Mouse (Mus musculus): ENCODE data around the gene Mgat1. TPM values are rescaled to one million over a fixed set of nuclear protein-coding genes. Genes with fewer than 3 reads are reported as not detected.

Gene Mgat1
- total RNA-seq, 2 experiments from 2014 or later, result 40.9 to 61.9 TPM

DNA sequence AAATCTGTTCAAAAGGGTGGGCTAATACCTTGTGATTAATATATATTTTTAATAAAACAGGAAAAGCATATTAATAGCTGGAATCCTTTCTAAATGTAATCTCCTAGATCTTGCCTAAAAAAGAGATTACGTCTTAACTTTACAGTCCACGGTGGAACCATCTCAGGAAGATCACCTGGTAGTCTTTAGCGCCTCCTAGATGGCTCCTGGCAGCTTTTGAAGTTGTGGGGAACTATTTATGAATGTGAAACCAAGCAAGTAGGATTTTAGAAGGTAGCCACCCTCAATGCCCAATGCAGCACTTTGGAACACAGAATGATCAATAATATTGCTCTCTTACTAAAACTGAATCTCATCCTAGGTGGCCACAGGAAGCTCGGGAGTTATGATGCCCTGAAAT is 3.1 kb upstream of the Mgat1 start:
- no peak for ATAC-seq (replicated peaks; ENCODE audit: poor library complexity)

DNA sequence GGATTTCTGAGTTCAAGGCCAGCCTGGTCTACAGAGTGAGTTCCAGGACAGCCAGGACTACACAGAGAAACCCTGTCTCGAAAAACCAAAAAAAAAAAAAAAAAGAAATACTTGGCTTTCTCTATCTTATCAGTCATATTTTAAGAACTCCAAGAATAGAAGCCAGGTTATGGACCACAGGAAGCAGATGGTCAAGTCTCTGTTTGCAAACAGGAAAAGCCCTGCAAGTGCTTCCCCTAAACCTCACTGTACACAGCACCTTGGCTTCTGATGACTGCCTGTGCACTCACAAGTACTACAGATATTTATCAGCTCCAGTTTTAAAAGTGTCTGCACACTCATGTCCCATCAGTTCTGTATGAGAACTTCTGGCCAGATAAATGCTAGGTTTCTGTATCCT is 2.5 kb upstream of the Mgat1 start:
- ATAC-seq (replicated peaks; ENCODE audit: poor library complexity), result peak; percentile 9; the same call in 1 of the 2 replicates

DNA sequence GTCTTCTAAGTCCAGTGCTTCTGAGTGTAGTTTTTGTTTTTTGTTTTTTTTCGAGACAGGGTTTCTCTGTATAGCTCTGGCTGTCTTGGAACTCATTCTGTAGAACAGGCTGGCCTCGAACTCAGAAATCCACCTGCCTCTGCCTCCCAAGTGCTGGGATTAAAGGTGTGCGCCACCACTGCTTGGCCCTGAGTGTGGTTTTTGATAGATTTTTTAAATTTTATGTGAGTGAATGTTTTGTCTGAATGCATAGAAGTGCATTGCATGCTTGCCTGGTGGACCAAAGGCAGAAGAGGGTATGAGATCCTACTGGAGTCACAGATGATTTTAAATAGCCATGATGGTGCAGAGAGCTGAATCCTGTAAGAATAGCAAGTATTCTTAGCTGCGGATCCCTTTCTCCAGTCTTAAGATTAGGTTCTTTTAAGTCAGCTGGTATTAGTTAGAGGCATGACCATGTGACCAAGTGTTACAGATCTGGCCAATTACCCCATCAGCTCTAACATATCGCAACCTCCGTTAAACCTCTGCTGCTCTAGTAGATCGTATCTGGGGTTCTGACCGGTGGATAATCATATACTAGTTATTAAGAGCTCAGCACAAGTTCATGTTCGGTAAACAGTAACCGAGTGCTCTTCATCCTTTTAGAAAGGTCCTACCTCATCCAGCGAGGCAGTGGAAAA is 906 bp upstream of the Mgat1 start:
- ATAC-seq (replicated peaks; ENCODE audit: poor library complexity), result peak; percentile 18; the same call in 1 of the 2 replicates

DNA sequence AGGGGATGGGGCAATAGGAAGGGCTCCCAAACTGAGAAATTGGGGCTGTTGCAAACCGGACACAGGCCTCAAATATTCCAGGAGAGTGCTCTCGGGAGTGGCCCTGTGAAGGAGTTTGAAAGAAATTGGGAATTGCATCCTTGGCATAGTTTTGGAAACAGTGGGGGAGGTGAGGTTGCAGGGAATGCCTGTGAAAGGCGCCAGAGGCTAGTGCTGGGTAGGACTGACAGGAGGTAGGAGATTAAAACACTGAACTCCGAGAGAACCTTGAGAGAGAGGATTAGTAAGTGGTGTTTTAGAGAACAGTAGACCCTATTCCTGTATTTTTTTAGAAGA is 572 bp downstream of the Mgat1 start:
- no peak for ATAC-seq (replicated peaks; ENCODE audit: poor library complexity)

DNA sequence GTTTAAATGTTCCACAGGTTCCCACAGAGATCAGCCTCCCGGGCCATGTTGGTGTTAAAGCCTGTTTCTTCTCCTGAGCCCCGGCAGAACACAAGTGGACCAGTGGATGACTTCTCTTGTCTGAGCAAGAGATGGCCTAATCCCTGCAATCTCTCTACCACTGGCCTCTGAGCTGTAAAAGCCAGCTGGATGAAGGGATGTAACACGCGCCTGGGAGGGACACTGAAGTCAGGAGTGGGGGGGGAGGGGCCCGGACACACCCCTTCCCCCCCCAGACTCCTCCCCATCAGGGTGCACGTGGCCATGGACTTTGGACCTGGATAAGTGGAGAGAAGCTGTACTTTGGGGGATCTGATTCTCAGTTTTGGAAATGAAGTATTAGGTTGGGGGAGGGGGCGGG is 1.2 kb downstream of the Mgat1 start:
- ATAC-seq (replicated peaks; ENCODE audit: poor library complexity), result no peak

DNA sequence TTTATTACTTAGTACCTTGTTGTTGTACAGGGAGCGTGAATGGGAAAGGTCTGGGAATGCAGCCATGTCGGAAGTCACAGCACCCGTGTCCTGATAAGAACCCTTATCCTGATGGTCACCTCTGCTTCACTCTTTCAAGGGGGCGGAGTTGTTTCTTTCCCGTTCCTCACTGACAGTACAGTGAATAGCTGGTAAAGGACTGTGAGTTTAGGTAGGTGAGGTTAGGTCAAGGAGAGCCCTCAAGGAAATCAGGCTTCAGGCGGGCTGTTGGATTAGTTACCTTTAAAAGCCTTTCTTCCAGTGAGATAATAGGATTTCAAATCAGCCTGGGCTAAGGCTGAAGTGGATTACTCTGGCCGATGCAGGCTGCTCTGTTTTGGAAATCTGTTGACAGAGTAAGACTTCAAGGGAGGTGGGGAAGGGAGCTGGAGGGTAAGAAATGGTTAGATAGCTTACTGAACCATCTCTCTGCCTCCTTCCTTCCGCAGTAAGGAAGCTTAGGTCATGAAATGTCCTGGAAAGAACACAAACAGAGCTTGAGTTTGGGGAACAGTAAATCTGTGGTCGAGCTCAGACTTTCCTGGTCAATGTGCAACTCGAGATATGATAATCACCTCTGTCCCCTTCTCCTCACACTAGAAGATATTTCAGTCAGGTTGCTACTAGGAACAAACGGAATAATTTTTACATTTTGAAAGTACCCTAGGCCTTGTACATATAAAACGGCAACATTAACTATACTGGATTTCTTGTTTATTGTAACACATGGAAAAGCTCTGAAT is 1.8 kb downstream of the Mgat1 start:
- ATAC-seq (replicated peaks; ENCODE audit: poor library complexity), result no peak

DNA sequence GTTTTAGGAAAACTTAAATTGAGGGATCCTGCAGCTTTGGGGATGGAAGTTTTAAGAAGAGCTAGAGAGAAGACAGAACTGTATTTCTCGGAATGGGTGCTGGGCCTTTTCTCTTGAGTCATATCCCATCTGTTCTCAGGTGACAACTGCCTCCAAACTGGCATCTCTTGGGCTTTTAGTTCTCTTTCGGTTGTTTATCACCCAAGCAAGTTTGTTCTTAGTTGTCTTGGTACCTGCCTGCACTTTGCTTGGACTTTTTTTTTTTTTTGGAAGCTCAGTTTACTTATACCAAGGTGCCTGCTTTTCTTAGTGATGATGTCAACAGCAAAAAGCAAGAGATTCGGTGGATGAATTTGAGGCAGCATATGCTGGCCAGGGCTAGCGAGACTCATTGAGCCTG is 2.5 kb downstream of the Mgat1 start:
- no peak for ATAC-seq (replicated peaks; ENCODE audit: poor library complexity)

DNA sequence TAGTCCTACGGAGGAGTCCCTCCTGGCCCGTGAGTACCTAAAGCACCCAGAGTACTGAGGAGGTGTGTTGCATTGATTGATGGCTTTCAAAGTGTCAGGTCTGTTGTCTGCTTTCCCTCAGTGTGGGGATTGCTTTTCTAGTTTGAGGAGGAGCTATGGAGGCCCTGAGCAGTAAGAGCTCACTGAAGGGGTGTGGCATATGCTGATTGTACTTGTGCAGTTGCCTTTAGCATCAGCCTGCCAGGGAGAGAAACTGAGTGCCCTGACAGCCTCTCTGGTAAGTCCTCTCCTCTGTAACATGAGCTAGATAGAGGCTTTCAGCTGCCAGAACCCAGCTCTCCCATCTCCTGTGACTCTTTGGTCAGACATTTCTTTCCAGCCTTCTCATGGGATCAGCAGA is 3.3 kb downstream of the Mgat1 start:
- no peak for ATAC-seq (replicated peaks; ENCODE audit: poor library complexity)

DNA sequence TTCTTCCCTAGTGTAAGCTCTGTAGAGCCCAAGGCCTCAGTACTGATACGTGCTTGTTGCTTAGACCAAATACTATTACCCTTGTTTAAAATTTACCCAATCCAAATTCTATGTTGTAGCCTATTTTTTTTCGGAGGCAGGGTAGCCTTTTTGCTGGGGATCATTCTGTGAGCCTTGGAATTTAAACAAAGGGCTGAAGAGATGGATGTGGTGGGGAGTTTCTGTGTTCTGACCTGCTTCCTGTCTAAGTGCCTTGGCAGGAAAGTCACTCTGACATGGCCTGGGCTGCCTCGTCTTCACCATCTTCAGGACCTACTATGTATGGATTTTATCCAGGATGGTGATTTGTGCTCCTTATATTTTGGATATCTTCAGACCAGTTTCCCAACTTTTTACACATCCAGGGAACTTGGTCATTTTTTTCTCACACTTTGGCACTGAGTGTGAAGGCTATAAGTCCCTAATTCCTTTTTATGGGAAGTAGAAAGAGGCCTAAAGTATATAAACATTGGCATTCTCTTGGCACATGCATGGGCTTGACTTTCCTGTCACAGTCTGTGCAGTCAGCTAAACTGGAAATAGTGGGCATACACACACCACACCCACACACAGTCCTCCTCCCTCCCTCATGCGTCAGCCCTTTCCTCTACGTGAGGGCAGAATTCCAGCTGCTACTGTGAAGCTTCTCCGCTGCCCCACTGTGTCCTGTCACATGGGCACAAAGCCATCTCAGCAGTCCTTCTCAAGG is 4.4 kb downstream of the Mgat1 start:
- ATAC-seq (replicated peaks; ENCODE audit: poor library complexity), result no peak

DNA sequence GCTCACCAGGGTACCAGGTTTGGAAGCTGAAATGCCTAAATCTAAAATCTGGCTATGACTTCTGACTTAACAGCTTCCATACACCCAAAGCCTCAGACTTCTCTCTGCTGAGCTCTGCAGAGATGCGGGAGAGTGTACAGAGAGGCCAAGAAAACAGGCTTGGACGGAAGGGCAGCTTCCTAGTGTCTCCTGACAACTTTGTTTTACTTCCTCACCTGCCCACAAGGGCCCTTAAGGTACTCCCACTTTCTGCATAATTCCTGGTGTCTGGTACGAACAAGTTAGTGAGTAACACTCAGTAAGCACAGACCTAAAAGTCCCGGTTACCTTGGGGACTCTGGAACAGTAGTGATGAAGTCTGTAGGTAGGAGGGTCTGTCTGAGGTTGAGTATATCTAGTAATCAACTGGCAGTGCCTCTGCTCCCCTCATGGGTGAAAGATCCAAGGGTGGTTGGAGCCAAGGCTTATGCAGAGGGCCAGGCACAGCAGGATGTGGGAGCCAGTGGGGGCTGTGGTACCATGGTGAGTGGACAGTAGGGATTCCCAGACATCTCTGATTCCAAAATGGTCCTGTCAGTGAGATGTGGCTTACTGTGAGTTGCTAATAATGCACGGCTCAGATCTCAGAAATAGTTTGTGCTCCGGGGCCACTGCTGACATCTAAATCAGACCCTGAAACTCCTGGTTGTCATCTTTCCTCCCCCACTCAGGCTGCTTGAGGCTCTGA is 5.1 kb downstream of the Mgat1 start:
- no peak for ATAC-seq (replicated peaks; ENCODE audit: poor library complexity)

DNA sequence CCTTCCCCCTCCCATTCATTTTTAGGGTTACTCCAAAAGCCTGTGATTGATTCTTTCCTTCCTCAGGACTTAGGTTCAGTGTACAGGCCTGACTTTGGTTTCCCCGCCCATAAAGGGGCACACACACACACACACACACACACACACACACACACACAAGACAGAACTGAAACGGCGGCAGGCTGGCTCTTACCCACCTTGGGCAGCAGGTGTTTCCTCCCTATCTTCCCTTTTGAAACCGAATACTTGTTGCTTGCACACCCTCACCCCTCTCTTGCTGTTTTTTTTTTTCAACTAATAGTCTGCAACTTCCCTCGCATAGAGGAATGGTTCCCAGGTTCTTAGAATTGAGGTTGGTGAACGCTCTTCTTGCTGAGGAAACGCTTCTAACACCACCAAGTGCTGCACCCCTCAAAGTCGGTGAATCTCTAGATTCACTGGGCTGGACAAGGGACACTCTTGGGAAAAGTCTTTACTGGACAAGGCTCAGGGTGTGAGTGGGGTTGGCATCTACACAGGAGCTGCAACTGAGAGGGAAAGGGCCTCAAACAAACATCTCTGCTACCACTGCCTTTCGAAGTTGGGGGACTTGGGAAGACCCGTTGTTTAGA is 5.9 kb downstream of the Mgat1 start:
- ATAC-seq (replicated peaks; ENCODE audit: poor library complexity), result peak; percentile 49

DNA sequence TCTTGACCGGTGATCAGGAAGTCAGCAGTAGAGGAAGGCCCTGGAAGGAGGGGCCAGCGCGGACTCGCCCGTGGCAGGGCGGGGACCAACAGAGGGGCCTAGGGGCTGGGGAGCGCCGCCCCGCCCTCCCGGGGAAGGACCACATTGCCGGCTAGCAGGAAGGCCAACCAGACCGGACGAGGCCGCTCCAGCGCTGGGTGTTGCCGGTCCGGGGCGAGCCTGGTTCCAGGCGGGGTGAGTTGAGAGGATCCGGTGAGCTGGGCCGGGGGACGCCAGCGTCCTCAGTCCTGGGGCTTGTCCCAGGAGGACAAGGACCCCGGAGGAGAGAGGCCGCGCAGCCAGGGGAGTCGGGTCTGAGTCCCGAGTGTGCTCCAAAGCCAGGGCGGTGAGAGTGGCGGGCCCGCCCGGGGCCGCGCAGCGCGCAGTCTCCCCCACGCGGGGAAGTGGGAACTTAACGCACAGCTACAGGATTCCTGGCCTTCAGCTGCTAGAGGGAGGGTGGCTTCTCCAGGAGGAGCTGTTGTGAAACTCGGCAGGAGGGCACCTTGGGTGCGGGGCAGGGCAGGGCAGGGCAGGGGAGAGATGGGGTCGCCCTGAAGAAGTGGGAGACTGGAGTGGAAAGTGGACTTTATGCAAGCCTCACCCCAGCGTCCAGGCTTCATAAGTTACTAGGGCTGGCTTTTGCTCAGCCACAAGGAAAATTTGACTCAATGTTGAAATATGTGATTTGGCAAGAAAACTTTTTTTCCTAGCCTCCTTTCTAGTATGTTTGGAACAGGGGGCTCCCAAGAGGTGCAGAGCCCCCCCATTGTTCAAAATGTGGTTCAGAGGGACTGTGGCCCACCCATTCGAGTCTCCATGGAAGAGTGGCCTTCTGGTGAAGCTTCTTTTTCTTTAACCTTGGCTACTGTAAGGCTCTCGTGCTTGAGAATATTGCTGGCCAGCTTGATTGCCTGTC is 6.7 kb downstream of the Mgat1 start:
- peak; percentile 63 for ATAC-seq (replicated peaks; ENCODE audit: poor library complexity)

DNA sequence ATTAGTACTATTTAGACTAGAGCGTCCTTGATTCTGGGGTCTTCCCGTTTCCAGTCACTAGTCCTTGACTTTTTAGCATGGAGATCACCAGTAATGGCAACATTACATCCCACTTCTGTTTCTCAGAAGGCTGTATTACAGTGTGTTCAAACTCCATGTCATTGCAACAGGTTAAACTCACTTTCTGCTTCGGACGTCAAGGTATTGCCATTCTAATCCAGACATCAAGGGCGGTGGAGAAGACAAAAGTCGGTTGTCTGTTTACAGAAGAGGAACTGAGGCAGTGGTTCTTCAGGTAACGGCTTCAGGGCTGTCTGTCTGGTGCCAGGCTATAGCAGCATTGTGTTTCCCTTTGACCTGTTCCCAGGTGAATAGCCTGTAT is 7.4 kb downstream of the Mgat1 start:
- ATAC-seq (replicated peaks; ENCODE audit: poor library complexity), result no peak

DNA sequence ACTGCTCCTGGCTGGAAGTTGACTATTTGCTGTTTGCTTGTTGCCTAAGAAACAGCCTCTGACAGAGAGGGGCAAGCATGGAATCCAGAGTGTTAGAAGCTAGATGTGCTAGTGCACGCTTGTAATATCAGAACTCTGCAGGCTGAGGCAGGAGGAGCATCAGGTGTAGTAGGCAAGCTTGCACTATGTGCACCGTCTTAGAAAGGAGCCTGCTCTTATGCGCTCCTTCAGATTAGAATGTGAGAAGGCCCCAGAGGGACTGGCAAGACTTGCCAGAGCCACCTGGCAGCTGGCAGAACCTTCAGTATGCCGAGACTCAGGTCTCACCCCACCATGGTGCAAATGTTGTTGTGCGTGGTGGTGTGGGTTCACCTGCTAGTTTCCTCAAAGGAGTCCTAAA is 8.1 kb downstream of the Mgat1 start:
- peak; percentile 11 for ATAC-seq (replicated peaks; ENCODE audit: poor library complexity)

DNA sequence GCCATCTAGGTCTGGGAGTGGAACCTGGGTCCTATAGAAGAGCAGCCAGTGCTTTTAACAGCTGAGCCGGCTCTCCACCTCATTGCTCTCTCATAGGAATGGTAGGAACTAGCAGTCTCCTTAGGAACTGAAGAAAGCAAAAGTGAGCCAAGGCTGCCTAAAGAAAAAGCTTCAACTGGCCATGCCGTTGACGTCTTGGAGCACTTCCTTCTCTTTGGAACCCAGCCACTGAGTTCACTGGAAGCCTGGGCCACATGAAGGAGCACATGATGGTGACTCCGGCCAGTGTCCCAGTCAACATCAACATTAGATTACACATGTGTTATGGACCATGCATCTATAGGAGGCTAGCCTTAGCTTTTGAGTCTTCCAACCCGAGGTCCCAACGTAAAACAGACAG is 9.0 kb downstream of the Mgat1 start:
- ATAC-seq (replicated peaks; ENCODE audit: poor library complexity), result no peak

DNA sequence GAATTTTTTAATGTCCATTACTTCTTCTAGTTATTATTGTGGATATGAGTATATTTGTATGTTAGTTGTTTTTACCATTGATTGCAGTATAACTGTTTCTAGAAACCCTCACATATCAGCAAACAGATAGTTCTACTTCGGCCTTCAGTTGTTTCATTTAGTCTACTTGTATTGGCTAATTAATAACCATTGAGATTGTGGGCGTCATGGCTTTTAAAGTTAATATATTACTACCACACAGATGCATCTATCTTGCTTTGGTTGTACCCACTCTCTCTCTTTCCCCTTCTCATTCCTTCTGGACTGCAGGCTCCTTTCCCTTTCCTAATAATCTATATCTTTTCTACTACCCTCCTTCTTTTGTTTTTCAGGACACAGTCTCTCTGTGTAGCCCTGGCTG is 15.3 kb downstream of the Mgat1 start:
- no peak for ATAC-seq (replicated peaks; ENCODE audit: poor library complexity)

DNA sequence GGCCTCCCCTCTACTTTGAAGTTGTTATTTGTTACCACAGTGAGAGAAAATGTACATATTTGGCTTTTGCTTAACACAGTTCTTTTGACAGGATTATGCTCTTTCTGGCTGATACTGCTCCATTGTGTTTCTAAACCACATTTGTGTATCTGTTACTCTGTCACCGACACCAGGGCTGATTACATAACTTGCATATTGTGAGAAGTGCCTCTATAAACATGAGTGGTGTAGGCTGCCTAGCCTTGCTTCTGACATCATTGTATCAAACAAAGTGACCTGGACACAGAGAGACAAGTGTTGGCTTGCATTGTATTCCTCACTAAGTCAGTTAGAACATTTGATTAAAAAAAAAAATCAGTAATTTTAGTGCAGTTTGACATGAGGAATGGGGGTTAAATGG is 15.8 kb downstream of the Mgat1 start:
- ATAC-seq (replicated peaks; ENCODE audit: poor library complexity), result no peak

DNA sequence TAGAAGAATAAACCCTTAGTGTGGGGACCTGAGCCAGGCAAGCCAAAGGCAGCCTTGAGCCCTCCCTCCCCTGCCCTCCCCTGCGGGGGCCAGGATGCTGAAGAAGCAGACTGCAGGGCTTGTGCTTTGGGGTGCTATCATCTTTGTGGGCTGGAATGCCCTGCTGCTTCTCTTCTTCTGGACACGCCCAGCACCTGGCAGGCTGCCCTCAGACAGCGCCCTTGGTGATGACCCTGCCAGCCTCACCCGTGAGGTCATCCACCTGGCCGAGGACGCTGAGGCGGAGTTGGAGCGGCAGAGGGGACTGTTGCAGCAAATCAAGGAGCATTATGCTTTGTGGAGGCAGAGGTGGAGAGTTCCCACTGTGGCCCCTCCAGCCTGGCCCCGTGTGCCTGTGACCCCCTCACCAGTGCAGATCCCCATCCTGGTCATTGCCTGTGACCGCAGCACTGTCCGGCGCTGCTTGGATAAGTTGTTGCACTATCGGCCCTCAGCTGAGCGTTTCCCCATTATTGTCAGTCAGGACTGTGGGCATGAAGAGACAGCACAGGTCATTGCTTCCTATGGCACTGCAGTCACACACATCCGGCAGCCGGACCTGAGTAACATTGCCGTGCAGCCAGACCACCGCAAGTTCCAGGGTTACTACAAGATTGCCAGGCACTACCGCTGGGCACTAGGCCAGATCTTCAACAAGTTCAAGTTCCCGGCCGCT is 16.8 kb downstream of the Mgat1 start:
- no peak for ATAC-seq (replicated peaks; ENCODE audit: poor library complexity)

DNA sequence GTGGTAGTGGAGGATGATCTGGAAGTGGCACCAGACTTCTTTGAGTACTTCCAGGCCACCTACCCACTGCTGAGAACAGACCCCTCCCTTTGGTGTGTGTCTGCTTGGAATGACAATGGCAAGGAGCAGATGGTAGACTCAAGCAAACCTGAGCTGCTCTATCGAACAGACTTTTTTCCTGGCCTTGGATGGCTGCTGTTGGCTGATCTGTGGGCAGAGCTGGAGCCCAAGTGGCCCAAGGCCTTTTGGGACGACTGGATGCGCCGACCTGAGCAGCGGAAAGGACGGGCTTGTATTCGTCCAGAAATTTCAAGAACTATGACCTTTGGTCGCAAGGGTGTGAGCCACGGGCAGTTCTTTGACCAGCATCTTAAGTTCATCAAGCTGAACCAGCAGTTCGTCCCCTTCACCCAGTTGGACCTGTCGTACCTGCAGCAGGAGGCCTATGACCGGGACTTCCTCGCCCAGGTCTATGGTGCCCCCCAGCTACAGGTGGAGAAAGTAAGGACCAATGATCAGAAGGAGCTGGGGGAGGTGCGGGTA is 17.4 kb downstream of the Mgat1 start:
- ATAC-seq (replicated peaks; ENCODE audit: poor library complexity), result no peak
